Mouse (Mus musculus) heart, embryonic 11.5 days (tissue): ENCODE data around the gene Zmynd10. TPM values are rescaled to one million over a fixed set of nuclear protein-coding genes. Genes with fewer than 3 reads are reported as not detected.
A peak's percentile ranks its signal among the peaks of the same experiment; 100 is the strongest.

ENCODE experiments used
- ATAC-seq: fragments of 200-750 bp; cut with Nextera tagmentation; replicated peaks from 2 replicates; pipeline ENCODE4 v1.8.0; 2017; ENCODE audit warnings: moderate library complexity; ENCODE audit not compliant: insufficient number of reproducible peaks, low FRiP score, low TSS enrichment
- H3K27ac ChIP-seq: fragments of 300-500 bp; sonication (generic); 2 replicates; pipeline ENCODE4 v1.5.1; 2014; ENCODE audit warnings: mild to moderate bottlenecking, low read depth, low read length
- H3K27me3 ChIP-seq: fragments of 300-500 bp; sonication (generic); 2 replicates; pipeline ENCODE4 v1.6.1; 2014; ENCODE audit warnings: mild to moderate bottlenecking, low read length, mixed read lengths; ENCODE audit not compliant: control insufficient read depth, insufficient read depth
- H3K36me3 ChIP-seq: fragments of 300-500 bp; sonication (generic); 2 replicates; pipeline ENCODE4 v1.6.1; 2014; ENCODE audit warnings: mild to moderate bottlenecking, low read length, moderate library complexity, mixed read lengths; ENCODE audit not compliant: control insufficient read depth, insufficient read depth
- H3K4me1 ChIP-seq: fragments of 300-500 bp; sonication (generic); 2 replicates; pipeline ENCODE4 v1.6.1; 2014; ENCODE audit warnings: low read length; ENCODE audit not compliant: control insufficient read depth, insufficient read depth
- H3K4me2 ChIP-seq: fragments of 300-500 bp; sonication (generic); 2 replicates; pipeline ENCODE4 v1.6.1; 2014; ENCODE audit warnings: mild to moderate bottlenecking, moderate library complexity
- H3K4me3 ChIP-seq: fragments of 300-500 bp; sonication (generic); 2 replicates; pipeline ENCODE4 v1.5.1; 2014; ENCODE audit warnings: low read depth, low read length
- H3K9ac ChIP-seq: fragments of 300-500 bp; sonication (generic); 2 replicates; pipeline ENCODE4 v1.6.1; 2014; ENCODE audit warnings: mild to moderate bottlenecking, low read depth, low read length, moderate library complexity
- H3K9me3 ChIP-seq: fragments of 300-500 bp; sonication (generic); replicated peaks from 2 replicates; pipeline ENCODE4 v1.6.1; 2016; ENCODE audit warnings: low read length; ENCODE audit not compliant: control insufficient read depth
- WGBS: fragments of 180-500 bp; shearing (Covaris S2); extraction: QIAGEN DNeasy Blood & Tissue Kit; methylation state at CpG from one replicate; pipeline ENCODE4 v1.1.7; 2014; ENCODE audit not compliant: insufficient replicate concordance; 5-methylcytosine and 5-hydroxymethylcytosine counted together
- polyA plus RNA-seq: library from polyadenylated mRNA; unstranded; fragments of >200 nt; fragmentation: Nextera tagmentation; extraction: Ambion mirVana; gene quantifications from 2 replicates; pipeline ENCODE4 v1.2.1, GENCODE M21; 2014

Zmynd10 gene
- polyA plus RNA-seq, 1 experiment from 2014 or later, result not detected

DNA sequence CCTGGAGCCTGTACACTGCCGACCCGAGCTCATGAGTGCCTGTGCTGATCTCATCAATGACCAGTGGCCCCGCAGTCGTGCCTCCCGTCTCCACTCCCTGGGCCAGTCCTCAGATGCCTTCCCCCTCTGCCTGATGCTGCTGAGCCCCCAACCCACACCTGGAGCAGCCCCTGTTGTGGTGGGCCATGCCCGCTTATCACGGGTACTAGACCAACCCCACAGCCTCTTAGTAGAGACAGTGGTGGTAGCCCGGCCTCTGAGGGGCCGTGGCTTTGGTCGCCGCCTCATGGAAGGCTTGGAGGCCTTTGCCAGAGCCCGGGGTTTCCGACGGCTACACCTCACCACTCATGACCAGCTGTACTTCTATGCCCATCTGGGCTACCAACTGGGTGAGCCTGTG is 36.1 kb downstream of the Zmynd10 start:
- no peaks in the 10 kb centered on the region for H3K27me3 ChIP-seq
- no peaks in the 10 kb centered on the region for H3K9me3 ChIP-seq
- H3K36me3 ChIP-seq, result no peaks in the 10 kb centered on the region; the same call in 1 of the 2 replicates
- H3K9ac ChIP-seq, result no peak overlapping the region
- 85% methylated on average over 14 of the region's 14 CpGs for WGBS
- no peak overlapping the region for H3K4me2 ChIP-seq
- ATAC-seq, result no peak
- H3K27ac ChIP-seq, result no peak overlapping the region
- H3K4me1 ChIP-seq, result peaks cover 12% of the 10 kb centered on the region
- H3K4me3 ChIP-seq, result no peak overlapping the region

DNA sequence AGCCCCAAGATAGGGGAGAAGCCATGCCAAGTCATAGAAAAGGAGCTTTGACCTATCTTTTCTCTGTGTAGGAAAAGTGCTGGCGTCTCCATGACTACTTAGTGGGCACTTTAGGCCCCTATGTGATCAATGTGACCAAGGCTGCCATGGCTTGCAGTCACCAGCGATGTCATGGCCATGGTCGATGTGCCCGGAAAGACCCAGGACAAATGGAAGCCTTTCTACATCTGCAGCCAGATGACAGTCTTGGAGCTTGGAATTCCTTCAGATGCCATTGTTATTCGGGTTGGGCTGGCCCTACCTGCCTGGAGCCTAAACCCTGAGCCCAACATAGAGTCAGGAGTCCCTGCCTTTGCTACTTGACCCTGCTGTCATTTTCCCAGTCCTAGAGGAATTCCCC is 39.4 kb downstream of the Zmynd10 start:
- Histone ChIP-seq H3K36me3 (peaks cover 13% of the 10 kb centered on the region), H3K4me2 (peak overlapping the region; percentile 91), H3K4me1 (peaks cover 27% of the 10 kb centered on the region), H3K27me3 (no peaks in the 10 kb centered on the region), H3K27ac (peak overlapping the region; percentile 41), H3K9me3 (no peaks in the 10 kb centered on the region), H3K9ac (no peak overlapping the region), H3K4me3 (peak overlapping the region; percentile 5; the same call in 1 of the 2 replicates)
- 83% methylated on average over 5 of the region's 5 CpGs for WGBS
- ATAC-seq, result no peak

DNA sequence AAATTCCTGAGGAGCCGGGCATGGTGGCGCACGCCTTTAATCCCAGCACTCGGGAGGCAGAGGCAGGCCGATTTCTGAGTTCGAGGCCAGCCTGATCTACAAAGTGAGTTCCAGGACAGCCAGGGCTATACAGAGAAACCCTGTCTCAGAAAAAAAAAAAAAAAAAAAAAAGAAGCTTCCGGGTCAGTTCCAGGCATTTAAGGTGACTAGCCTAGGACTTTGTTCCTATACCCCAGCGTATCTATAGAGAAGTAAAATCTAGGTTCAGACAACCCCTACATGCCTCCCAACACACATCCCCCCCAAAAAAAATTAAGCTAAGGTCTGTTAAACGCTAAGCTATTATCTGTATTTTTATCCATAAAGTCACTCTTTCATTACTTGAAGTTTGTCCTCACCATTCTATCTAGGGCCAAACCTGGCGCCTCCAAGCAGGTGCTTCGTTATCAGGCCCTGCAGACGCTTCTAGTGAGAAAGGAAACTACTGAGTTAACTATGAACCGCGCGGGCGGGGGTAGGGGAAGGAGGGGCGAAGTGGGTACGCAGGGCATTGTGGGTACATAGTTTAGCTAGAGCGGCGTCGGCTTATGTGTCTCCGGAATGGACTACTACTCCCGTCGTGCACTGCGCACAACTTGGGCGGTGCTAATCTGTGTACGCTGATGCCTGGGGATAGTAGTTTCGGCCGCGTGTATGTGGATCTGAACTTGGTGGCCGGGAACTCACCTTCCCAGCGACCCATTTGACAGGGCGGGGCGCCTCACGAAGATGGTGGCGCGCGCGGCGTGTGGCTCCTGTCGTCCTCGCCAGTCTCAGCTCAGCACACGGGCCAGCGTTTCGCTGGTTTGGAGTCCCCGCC is 40.1 kb downstream of the Zmynd10 start, which contains the start of gene Ifrd2:
Ifrd2 (plus strand) TSS at position 669 of the 859 bp plus-strand sequence.
- WGBS, result 13% methylated on average over 46 of the region's 46 CpGs
- Histone ChIP-seq H3K4me2 (peak within 1 kb of the TSS; percentile 91), H3K4me3 (peak within 1 kb of the TSS; percentile 74), H3K4me1 (peaks cover 22% of the 10 kb centered on the region), H3K36me3 (peaks cover 20% of the 10 kb centered on the region), H3K27me3 (no peaks in the 10 kb centered on the region), H3K9me3 (no peaks in the 10 kb centered on the region), H3K27ac (peak within 1 kb of the TSS; percentile 80), H3K9ac (peak within 1 kb of the TSS; percentile 85)
- peak; percentile 96 for ATAC-seq

DNA sequence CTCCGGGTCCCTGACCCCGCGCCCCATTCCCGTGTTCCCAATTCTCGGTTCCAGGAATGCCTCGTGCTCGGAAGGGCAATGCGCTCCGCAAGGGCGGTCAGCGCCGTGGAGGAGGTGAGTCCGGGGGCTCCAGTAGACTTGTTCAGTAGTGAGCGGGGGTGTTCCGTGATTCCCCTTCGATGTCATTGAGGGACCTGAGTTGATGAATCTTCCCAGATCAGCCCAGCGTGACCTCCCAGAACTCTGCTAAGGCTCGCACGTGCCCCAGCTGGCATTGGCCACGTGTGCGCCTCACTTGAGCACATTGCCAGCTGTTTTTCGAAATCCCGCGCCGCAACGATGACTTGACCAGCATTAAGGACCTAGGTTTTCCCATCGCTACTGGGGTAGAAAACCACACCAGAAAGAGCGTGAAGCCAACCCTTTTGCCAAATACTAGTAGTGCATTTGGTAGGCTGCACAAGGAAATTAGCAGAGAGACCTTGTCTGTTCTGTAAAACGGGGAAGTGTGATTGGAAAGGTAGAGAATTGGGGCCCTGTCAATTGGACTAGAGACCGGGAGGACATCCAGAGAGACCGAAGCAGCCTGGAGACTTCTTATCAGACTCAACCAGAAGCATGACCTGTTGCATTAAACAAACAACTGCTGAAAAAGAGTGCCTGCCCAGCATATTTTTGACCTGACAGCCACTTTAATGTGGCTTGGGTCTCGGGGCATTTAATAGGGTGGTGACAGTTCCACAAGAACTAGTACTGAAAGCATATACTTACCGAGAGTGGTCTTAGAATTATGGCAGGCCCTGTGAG is 40.9 kb downstream of the Zmynd10 start:
- peak overlapping the region; percentile 80 for H3K27ac ChIP-seq
- peaks cover 26% of the 10 kb centered on the region for H3K4me1 ChIP-seq
- WGBS, result 2% methylated on average over 33 of the region's 33 CpGs
- H3K9ac ChIP-seq, result peak overlapping the region; percentile 85
- peak; percentile 7 for ATAC-seq
- peak overlapping the region; percentile 91 for H3K4me2 ChIP-seq
- H3K9me3 ChIP-seq, result no peaks in the 10 kb centered on the region
- peaks cover 27% of the 10 kb centered on the region for H3K36me3 ChIP-seq
- no peaks in the 10 kb centered on the region for H3K27me3 ChIP-seq
- H3K4me3 ChIP-seq, result peak overlapping the region; percentile 74

DNA sequence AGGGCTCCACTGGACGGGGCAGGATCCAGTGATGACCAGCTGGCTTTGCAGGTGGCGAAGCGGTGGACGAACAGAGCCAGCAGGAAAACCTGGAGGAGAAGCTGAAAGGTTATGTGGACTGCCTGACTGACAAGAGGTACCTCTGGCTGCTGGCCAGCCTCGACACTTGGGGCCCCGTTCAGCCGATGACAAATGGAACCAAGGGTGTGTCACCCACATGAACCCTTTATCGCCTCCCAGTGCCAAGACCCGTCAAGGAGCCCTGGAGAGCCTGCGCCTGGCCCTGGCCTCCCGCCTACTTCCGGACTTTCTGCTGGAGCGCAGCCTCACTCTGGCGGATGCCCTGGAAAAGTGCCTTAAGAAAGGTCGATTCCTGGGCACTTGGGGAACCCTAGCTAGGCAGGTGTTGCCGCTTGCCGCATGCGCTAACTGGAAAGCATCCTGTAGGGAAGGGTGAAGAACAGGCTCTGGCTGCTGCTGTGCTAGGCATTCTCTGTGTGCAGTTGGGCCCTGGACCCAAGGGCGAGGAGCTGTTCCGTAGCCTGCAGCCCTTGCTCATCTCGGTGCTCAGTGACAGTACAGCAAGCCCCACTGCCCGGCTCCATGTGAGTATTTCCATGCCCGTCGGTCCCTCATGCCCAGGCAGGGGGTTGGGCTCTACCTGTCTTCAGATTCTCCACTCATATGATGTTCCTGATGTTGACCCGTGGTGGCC is 43.1 kb downstream of the Zmynd10 start:
- no peak for ATAC-seq
- 80% methylated on average over 25 of the region's 25 CpGs for WGBS
- no peaks in the 10 kb centered on the region for H3K27me3 ChIP-seq
- no peaks in the 10 kb centered on the region for H3K9me3 ChIP-seq
- H3K4me3 ChIP-seq, result no peak overlapping the region
- peak overlapping the region; percentile 12; the same call in 1 of the 2 replicates for H3K27ac ChIP-seq
- peak overlapping the region; percentile 3; the same call in 1 of the 2 replicates for H3K9ac ChIP-seq
- peak overlapping the region; percentile 91 for H3K4me2 ChIP-seq
- peaks cover 28% of the 10 kb centered on the region for H3K4me1 ChIP-seq
- H3K36me3 ChIP-seq, result peaks cover 33% of the 10 kb centered on the region

DNA sequence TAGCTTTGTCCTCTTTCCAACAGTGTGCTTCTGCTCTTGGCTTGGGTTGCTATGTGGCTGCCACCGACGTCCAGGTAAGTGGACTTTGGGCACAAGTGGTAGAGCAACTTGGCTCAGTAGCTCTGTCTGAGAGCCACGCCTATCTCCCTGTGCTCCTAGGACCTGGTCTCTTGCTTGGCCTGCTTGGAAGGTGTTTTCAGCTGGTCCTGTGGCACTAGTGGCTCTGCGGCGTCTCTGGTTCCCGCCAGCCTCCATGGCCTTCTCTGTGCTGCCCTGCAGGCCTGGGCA is 43.6 kb downstream of the Zmynd10 start:
- H3K27me3 ChIP-seq, result no peaks in the 10 kb centered on the region
- no peak overlapping the region for H3K27ac ChIP-seq
- no peaks in the 10 kb centered on the region for H3K9me3 ChIP-seq
- no peak for ATAC-seq
- H3K4me2 ChIP-seq, result no peak overlapping the region
- WGBS, result 92% methylated on average over 6 of the region's 6 CpGs
- H3K36me3 ChIP-seq, result peaks cover 33% of the 10 kb centered on the region
- no peak overlapping the region for H3K9ac ChIP-seq
- H3K4me1 ChIP-seq, result peaks cover 28% of the 10 kb centered on the region
- no peak overlapping the region for H3K4me3 ChIP-seq

DNA sequence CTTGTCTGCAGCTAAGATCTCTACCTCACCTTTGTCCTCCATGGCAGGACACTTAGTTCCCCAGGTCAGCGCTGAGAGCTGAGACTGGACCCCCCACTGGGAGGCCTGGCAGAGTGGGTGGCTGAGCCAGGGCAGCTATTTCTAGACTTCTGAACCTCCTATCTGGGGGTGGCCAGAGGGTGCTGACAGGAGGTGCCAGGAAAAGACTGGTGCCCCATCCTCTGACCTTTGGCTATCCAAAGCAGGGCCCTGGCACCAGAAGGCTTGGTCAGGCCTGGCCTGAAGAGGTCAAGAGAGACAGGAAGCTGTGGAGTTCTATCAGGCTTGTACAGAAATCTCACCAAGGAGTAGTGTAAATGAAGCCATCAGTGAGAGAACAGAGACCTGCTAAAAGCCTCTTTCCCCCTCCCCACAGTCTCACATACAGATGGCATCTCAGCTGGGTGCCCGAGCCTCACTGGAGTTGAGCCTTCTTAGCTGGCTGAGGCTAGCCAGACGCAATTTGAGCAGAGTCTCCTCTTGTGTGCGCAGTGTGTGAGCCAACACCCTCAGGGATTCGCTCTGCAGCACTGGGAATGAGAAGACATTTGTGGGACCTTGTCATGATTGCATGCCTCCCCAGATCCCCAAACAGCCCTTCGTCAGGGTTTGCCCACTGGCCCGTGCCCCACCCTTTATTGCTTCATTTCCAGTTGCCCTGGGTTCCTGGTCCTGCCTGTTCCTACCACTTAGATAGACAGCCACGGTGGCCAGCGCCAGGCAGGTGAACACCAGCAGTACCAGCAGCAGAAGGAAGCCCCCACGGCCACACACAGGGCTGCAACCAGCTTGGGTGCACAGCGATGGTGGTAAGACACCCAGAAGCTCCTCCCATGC is 46.2 kb downstream of the Zmynd10 start:
- Histone ChIP-seq H3K27me3 (peaks cover under 1% of the 10 kb centered on the region; the same call in 1 of the 2 replicates), H3K27ac (no peak overlapping the region), H3K36me3 (peaks cover 33% of the 10 kb centered on the region), H3K9me3 (no peaks in the 10 kb centered on the region), H3K4me2 (no peak overlapping the region), H3K9ac (peak overlapping the region; percentile 24; the same call in 1 of the 2 replicates), H3K4me1 (peaks cover 42% of the 10 kb centered on the region), H3K4me3 (no peak overlapping the region)
- 78% methylated on average over 11 of the region's 11 CpGs for WGBS
- ATAC-seq, result no peak
